Mouse (Mus musculus) C2C12 (cell line): ENCODE measurements around the gene Rab3gap2. TPM values are rescaled to one million over a fixed set of nuclear protein-coding genes. Genes with fewer than 3 reads are reported as not detected.

Experiments used
- H3K27me3 ChIP-seq: one replicate; pipeline ENCODE4 v1.6.1; 2011; ENCODE audit not compliant: control insufficient read depth, insufficient read depth, insufficient read length
- H3K36me3 ChIP-seq: one replicate; pipeline ENCODE4 v1.6.1; 2011; ENCODE audit not compliant: control insufficient read depth, insufficient read depth
- H3K4me3 ChIP-seq: one replicate; pipeline ENCODE4 v1.5.1; 2011; ENCODE audit warnings: mild to moderate bottlenecking, control low read depth; ENCODE audit not compliant: poor library complexity, insufficient read depth, severe bottlenecking
- H3K79me2 ChIP-seq: one replicate; pipeline ENCODE4 v1.6.1; 2011; ENCODE audit not compliant: control insufficient read depth, insufficient read depth
- H3K79me3 ChIP-seq: one replicate; pipeline ENCODE4 v1.6.1; 2011; ENCODE audit warnings: low read depth, control low read depth
- H3ac ChIP-seq: one replicate; pipeline ENCODE3; 2011; ENCODE audit warnings: low read depth; ENCODE audit not compliant: control insufficient read depth, insufficient read length
- CEBPB ChIP-seq: IDR thresholded peaks from one replicate; pipeline ENCODE4 v1.6.1; 2011; ENCODE audit warnings: low read depth, mild to moderate bottlenecking, control low read depth, moderate library complexity
- CTCF ChIP-seq: IDR thresholded peaks from one replicate; pipeline ENCODE4 v1.5.1; 2011; ENCODE audit not compliant: control insufficient read depth, insufficient read depth, insufficient read length
- FOSL1 ChIP-seq: IDR thresholded peaks from one replicate; pipeline ENCODE4 v1.8.0; 2011; ENCODE audit warnings: mild to moderate bottlenecking, low read length; ENCODE audit not compliant: poor library complexity, insufficient read depth, severe bottlenecking
- MAX ChIP-seq: IDR thresholded peaks from one replicate; pipeline ENCODE4 v1.6.1; 2011; ENCODE audit warnings: mild to moderate bottlenecking, control low read depth
- MYOD1 ChIP-seq: IDR thresholded peaks from one replicate; pipeline ENCODE4 v1.6.1; 2011; ENCODE audit warnings: low read depth; ENCODE audit not compliant: control insufficient read depth, insufficient read length
- MYOG ChIP-seq: IDR thresholded peaks from one replicate; pipeline ENCODE4 v1.6.1; 2011; ENCODE audit not compliant: control insufficient read depth, insufficient read length; ENCODE audit errors: extremely low read depth
- USF1 ChIP-seq: IDR thresholded peaks from one replicate; pipeline ENCODE4 v1.6.1; 2011; ENCODE audit warnings: low read depth, mild to moderate bottlenecking, control low read depth, moderate library complexity
- polyA plus RNA-seq: library from polyadenylated mRNA; unstranded; fragments of >200 nt; fragmentation: generic; extraction: Trizol; gene quantifications from one replicate; pipeline ENCODE4 v1.2.1, GENCODE M21; 2012; ENCODE audit warnings: missing spikeins

The Rab3gap2 gene
- polyA plus RNA-seq, 1 experiment, result 24.1 TPM

- Histone ChIP-seq H3K4me3 (no peak overlapping the region), H3K36me3 (peaks cover 72% of the 10 kb centered on the region), H3K79me3 (no peaks in the 10 kb centered on the region), H3K27me3 (no peaks in the 10 kb centered on the region), H3K79me2 (no peaks in the 10 kb centered on the region), H3ac (no peak overlapping the region)
- TF ChIP-seq MAX, result no peak
- no peak for TF ChIP-seq CTCF
- TF ChIP-seq MYOD1, result no peak
- no peak for TF ChIP-seq FOSL1
- TF ChIP-seq USF1, result no peak
- TF ChIP-seq MYOG, result no peak
- TF ChIP-seq CEBPB, result no peak
Measured at GRCm38 (mm10) chr1:185280616-185281015, 76.7 kb downstream of the Rab3gap2 start.

- Histone ChIP-seq H3K79me3 (no peaks in the 10 kb centered on the region), H3ac (no peak overlapping the region), H3K79me2 (no peaks in the 10 kb centered on the region), H3K4me3 (no peak overlapping the region), H3K36me3 (peaks cover 82% of the 10 kb centered on the region), H3K27me3 (no peaks in the 10 kb centered on the region)
- TF ChIP-seq MYOG (no peak), FOSL1 (no peak), MYOD1 (no peak), USF1 (no peak), CTCF (no peak), CEBPB (no peak), MAX (no peak)
Measured at GRCm38 (mm10) chr1:185282846-185283245, 78.9 kb downstream of the Rab3gap2 start.

GRCm38 (mm10) chr1:185283247-185283646, 79.3 kb downstream of the Rab3gap2 start:
- Histone ChIP-seq H3ac (no peak overlapping the region), H3K36me3 (peaks cover 79% of the 10 kb centered on the region), H3K79me3 (no peaks in the 10 kb centered on the region), H3K27me3 (no peaks in the 10 kb centered on the region), H3K79me2 (no peaks in the 10 kb centered on the region), H3K4me3 (no peak overlapping the region)
- TF ChIP-seq FOSL1, result no peak
- TF ChIP-seq MAX, result no peak
- TF ChIP-seq CEBPB, result no peak
- TF ChIP-seq USF1, result no peak

- Histone ChIP-seq H3K4me3 (no peak overlapping the region), H3K79me3 (no peaks in the 10 kb centered on the region), H3K27me3 (no peaks in the 10 kb centered on the region), H3ac (no peak overlapping the region), H3K79me2 (no peaks in the 10 kb centered on the region), H3K36me3 (peaks cover 72% of the 10 kb centered on the region)
- no peak for TF ChIP-seq MYOG
- TF ChIP-seq CTCF, result no peak
- TF ChIP-seq USF1, result no peak
- TF ChIP-seq MYOD1, result no peak
- TF ChIP-seq CEBPB, result no peak
- TF ChIP-seq MAX, result no peak
- TF ChIP-seq FOSL1, result no peak
Measured at GRCm38 (mm10) chr1:185284740-185285139, 80.8 kb downstream of the Rab3gap2 start.

- TF ChIP-seq FOSL1, result no peak
- TF ChIP-seq MYOG, result no peak
- no peak for TF ChIP-seq CTCF
- TF ChIP-seq USF1, result no peak
- TF ChIP-seq MAX, result no peak
- no peak for TF ChIP-seq CEBPB
- no peak for TF ChIP-seq MYOD1
- Histone ChIP-seq H3K79me2 (no peaks in the 10 kb centered on the region), H3ac (no peak overlapping the region), H3K79me3 (no peaks in the 10 kb centered on the region), H3K27me3 (no peaks in the 10 kb centered on the region), H3K36me3 (peaks cover 69% of the 10 kb centered on the region), H3K4me3 (no peak overlapping the region)
Measured at GRCm38 (mm10) chr1:185285171-185285570, 81.3 kb downstream of the Rab3gap2 start.

- H3K79me3 ChIP-seq, result no peaks in the 10 kb centered on the region
- no peaks in the 10 kb centered on the region for H3K27me3 ChIP-seq
- no peaks in the 10 kb centered on the region for H3K79me2 ChIP-seq
- H3K4me3 ChIP-seq, result no peak overlapping the region
- TF ChIP-seq USF1, result no peak
- peaks cover 56% of the 10 kb centered on the region for H3K36me3 ChIP-seq
- H3ac ChIP-seq, result no peak overlapping the region
Measured at GRCm38 (mm10) chr1:185287066-185287465, 83.1 kb downstream of the Rab3gap2 start.
